Comparison of ENCODE assay signal across 9 mouse cellular contexts in the genomic region with DNA sequence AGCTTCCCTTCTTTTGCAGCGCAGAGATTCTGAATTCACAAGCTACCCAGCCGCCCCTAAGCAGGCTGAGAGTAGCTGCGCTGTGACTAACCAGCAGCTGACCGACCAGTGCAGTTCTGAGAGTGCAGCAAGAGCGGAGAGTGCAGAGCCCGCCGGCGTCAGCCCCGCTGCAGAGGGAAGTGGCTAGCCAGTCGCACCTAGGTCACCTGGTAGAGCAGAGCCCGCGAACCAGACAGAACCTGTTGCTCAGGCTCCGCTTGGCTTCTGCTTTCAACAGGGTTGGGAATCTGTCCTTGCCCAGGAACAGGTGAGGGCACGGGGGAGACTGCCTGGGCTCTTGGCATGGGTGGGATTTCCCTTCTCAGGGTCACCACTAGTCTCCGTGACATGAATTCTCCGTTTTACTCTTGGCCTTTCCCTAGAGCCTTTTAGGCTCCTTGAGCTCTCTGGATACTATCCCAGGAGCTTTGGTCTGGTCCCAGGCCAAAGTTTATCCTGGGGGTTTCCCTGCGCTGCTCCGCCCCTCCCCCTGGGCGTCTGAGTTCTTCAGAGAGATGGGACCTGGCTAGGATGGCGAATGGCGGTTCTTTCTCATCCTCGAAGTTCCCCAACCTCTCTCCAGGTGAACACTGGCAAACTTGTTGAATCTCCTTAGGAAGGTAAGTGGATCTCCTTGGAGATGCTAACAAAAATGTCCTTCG. TPM values are rescaled to one million over a fixed set of nuclear protein-coding genes. Genes with fewer than 3 reads are reported as not detected.
DNase-seq lines count a peak whose midpoint lies in the region; ATAC-seq lines count a peak whose summit lies in the region.
"Had no signal": no experiment of that assay in that cellular context is flagged by ENCODE, and none has a peak within 500 bp of the region (broad histone marks: within the 10 kb centered on the region; RNA-seq: fewer than 3 reads in every experiment).

Gene Npffr2, plus strand, starts transcription at position 552 of the 701 bp plus-strand sequence.

- ATAC-seq in midbrain, embryonic 11.5 days (ENCODE audit: low FRiP score) = peak; percentile 92
- ATAC-seq in megakaryocyte, adult 5-6 weeks (ENCODE audit: poor library complexity, severe bottlenecking) = no peak

- no peak for DNase-seq in heart, embryonic 10.5 days (ENCODE audit: low spot score)
- DNase-seq in heart, postnatal 36 days = no peak
- peak; percentile 13 for DNase-seq in adrenal gland, postnatal 25 days
- DNase-seq in heart, postnatal 10 days = peak; percentile 4 to 5
- DNase-seq in limb, embryonic 10.5 days (ENCODE audit: low spot score) = peak; percentile 73
- DNase-seq in midbrain, embryonic 11.5 days (ENCODE audit: low spot score, missing footprints) = peak; percentile 96
- DNase-seq in urinary bladder, postnatal 36 days (ENCODE audit: low spot score in 2 of 2) = peak; percentile 17 to 21

- H3K9ac ChIP-seq in midbrain, embryonic 11.5 days (ENCODE audit: low read length) = peak within 1 kb of the TSS; percentile 52; the same call in 1 of the 2 replicates

- no peaks in the 10 kb centered on the region for H3K36me3 ChIP-seq in heart, embryonic 10.5 days
- no peaks in the 10 kb centered on the region for H3K36me3 ChIP-seq in limb, embryonic 10.5 days
- H3K36me3 ChIP-seq in midbrain, embryonic 11.5 days (ENCODE audit: control insufficient read depth, insufficient read depth, low read length) = no peaks in the 10 kb centered on the region

- H3K9me3 ChIP-seq in heart, embryonic 10.5 days = no peaks in the 10 kb centered on the region
- H3K9me3 ChIP-seq in limb, embryonic 10.5 days (replicated peaks) = no peaks in the 10 kb centered on the region
- no peaks in the 10 kb centered on the region for H3K9me3 ChIP-seq in midbrain, embryonic 11.5 days (ENCODE audit: control insufficient read depth, low read length)

- peaks cover 20% of the 10 kb centered on the region; the same call in 1 of the 2 replicates for H3K27me3 ChIP-seq in heart, embryonic 10.5 days (ENCODE audit: insufficient read depth, poor library complexity, severe bottlenecking)
- peaks cover 21% of the 10 kb centered on the region; the same call in 1 of the 2 replicates for H3K27me3 ChIP-seq in limb, embryonic 10.5 days (ENCODE audit: low read depth, poor library complexity, severe bottlenecking)
- peaks cover 4% of the 10 kb centered on the region for H3K27me3 ChIP-seq in midbrain, embryonic 11.5 days (ENCODE audit: control insufficient read depth, insufficient read depth, low read length)

- peaks cover 5% of the 10 kb centered on the region for H3K4me1 ChIP-seq in heart, embryonic 10.5 days
- peaks cover 24% of the 10 kb centered on the region for H3K4me1 ChIP-seq in limb, embryonic 10.5 days
- H3K4me1 ChIP-seq in midbrain, embryonic 11.5 days (ENCODE audit: control insufficient read depth, insufficient read depth, low read length) = no peaks in the 10 kb centered on the region

- H3K4me3 ChIP-seq in heart, embryonic 10.5 days = peak within 1 kb of the TSS; percentile 56
- peak within 1 kb of the TSS; percentile 55 for H3K4me3 ChIP-seq in limb, embryonic 10.5 days
- peak within 1 kb of the TSS; percentile 38 for H3K4me3 ChIP-seq in midbrain, embryonic 11.5 days (ENCODE audit: low read depth, low read length)

- WGBS in heart, embryonic 10.5 days = 2% methylated on average over 23 of the region's 23 CpGs
- WGBS in limb, embryonic 10.5 days = 4% methylated on average over 23 of the region's 23 CpGs
- 4% methylated on average over 23 of the region's 23 CpGs for WGBS in midbrain, embryonic 11.5 days

- intact Hi-C loops in heart, postnatal 36 days (cut with DNase I) = no loop called here
- intact Hi-C loops in heart, postnatal 10 days (cut with DNase I) = no loop called here

- no peak within 1 kb of the TSS for H3K27ac ChIP-seq in heart, embryonic 10.5 days
- peak within 1 kb of the TSS; percentile 58 for H3K27ac ChIP-seq in limb, embryonic 10.5 days
- no peak within 1 kb of the TSS for H3K27ac ChIP-seq in midbrain, embryonic 11.5 days (ENCODE audit: low read depth, low read length)

- peak within 1 kb of the TSS; percentile 87 for H3K4me2 ChIP-seq in midbrain, embryonic 11.5 days

RNA-seq across cellular contexts. Expression of gene Npffr2, which starts in this region (rescaled TPM):
- polyA plus RNA-seq in heart, embryonic 10.5 days (2016; fragmentation: Nextera tagmentation; extraction: Ambion mirVana) = 0.18 TPM in 1 of 2 replicates, not detected in the other
- not detected for total RNA-seq in heart, postnatal 36 days (2021)
- not detected in 2 replicates for total RNA-seq in adrenal gland, postnatal 25 days (2021)
- not detected for total RNA-seq in heart, postnatal 10 days (2021)
- 0.39 and 0.46 TPM in 2 replicates for polyA plus RNA-seq in limb, embryonic 10.5 days (2016; fragmentation: Nextera tagmentation; extraction: Ambion mirVana)
- polyA plus RNA-seq in midbrain, embryonic 11.5 days (2014; fragmentation: Nextera tagmentation; extraction: Ambion mirVana) = 0.25 TPM in 1 of 2 replicates, not detected in the other
- not detected in 2 replicates for total RNA-seq in megakaryocyte, adult 5-6 weeks (2015)
- total RNA-seq in megakaryocyte, adult 5-6 weeks (2017) = not detected in 2 replicates
- total RNA-seq: MEL had no signal

Comparison
In these comparisons a context has a peak if more than half of its experiments do, and no peak if none do; other contexts are left out.
1. Peak in DNase-seq in adrenal gland, postnatal 25 days; RNA of the gene not detected or under 1 TPM.
2. Peak in DNase-seq in heart, postnatal 10 days; RNA of the gene not detected or under 1 TPM.
3. Peak in DNase-seq, H3K4me3 ChIP-seq and H3K27ac ChIP-seq in limb, embryonic 10.5 days; RNA of the gene not detected or under 1 TPM.
4. Peak in DNase-seq, ATAC-seq, H3K4me3 ChIP-seq, H3K9ac ChIP-seq and H3K4me2 ChIP-seq in midbrain, embryonic 11.5 days; RNA of the gene not detected or under 1 TPM.
5. DNase-seq: peak in urinary bladder, postnatal 36 days (2 of 2); none in heart, embryonic 10.5 days (single experiment) and heart, postnatal 36 days (0 of 2).
6. Peak in every context shown above with its lines, with median percentiles within 50 percentile points of each other: H3K4me3 ChIP-seq.